Mouse (Mus musculus) testis, adult 2 months (tissue): ENCODE measurements around the gene Fbxo27.

Experiments
- CTCF ChIP-seq: fragments of 200-500 bp; IDR thresholded peaks from 2 replicates; pipeline ENCODE4 v1.5.1; 2012; ENCODE audit warnings: low read depth, mild to moderate bottlenecking, inconsistent platforms, low read length, moderate library complexity; ENCODE audit not compliant: control insufficient read depth, insufficient read depth, insufficient replicate concordance
- POLR2A ChIP-seq: fragments of 200-500 bp; IDR thresholded peaks from 2 replicates; pipeline ENCODE4 v1.6.1; 2012; ENCODE audit warnings: low read depth, mild to moderate bottlenecking, inconsistent platforms, low read length, moderate library complexity; ENCODE audit not compliant: control insufficient read depth

DNA sequence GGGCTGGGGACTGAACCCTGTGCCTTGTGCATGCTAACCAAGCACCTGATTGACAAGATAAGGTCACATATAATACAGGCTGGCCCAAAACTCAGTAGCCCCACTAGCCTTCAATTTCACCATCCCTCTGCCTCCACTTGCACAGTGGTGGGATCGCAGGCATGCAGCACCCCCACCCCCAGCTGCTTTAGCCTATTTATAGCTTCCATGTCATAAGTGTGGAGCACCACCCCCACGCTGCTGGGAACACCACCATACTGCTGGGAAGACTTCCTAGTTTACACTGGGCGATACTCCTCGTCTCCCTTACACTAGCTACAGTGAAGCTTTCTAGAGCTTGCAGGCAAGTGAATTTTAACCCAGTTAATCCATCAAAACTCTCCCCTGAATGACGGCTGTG, 22.0 kb downstream of the Fbxo27 start:
- TF ChIP-seq POLR2A (no peak), CTCF (no peak)
